Mouse (Mus musculus) embryonic fibroblast, embryonic 13.5 days (primary cell): ENCODE data around the gene Rhbdd1.

ENCODE experiments used
- CTCF ChIP-seq: IDR thresholded peaks from 2 replicates; pipeline ENCODE4 v1.5.1; 2011; ENCODE audit warnings: mild to moderate bottlenecking, control low read depth, low read length, moderate library complexity, borderline replicate concordance; ENCODE audit not compliant: insufficient read depth
- POLR2A ChIP-seq: IDR thresholded peaks from 2 replicates; pipeline ENCODE4 v1.6.1; 2011; ENCODE audit warnings: low read depth, mild to moderate bottlenecking, control low read depth, low read length, moderate library complexity

- TF ChIP-seq CTCF (no peak), POLR2A (no peak)
These were observed 175.7 kb downstream of the Rhbdd1 start for GRCm38 (mm10) chr1:82491954-82492353.
